Mouse (Mus musculus) liver, embryonic 11.5 days (tissue): ENCODE measurements around the gene Ripor3. TPM values are rescaled to one million over a fixed set of nuclear protein-coding genes. Genes with fewer than 3 reads are reported as not detected.
A peak's percentile ranks its signal among the peaks of the same experiment; 100 is the strongest.
"Not testable (repeated sequence)": the region's sequence is repeated elsewhere in the genome, so short reads cannot be mapped to it uniquely, and the experiment has no call there.

Experiments
- ATAC-seq: fragments of 200-750 bp; cut with Nextera tagmentation; replicated peaks from 2 replicates; pipeline ENCODE4 v1.8.0; 2017; ENCODE audit warnings: moderate number of reproducible peaks, mild to moderate bottlenecking, moderate TSS enrichment, moderate library complexity; ENCODE audit not compliant: low FRiP score
- DNase-seq: peaks from one replicate; pipeline ENCODE4 v3.0.0-alpha.2; 2017; ENCODE audit warnings: low spot score
- H3K27ac ChIP-seq: fragments of 300-500 bp; sonication (generic); 2 replicates; pipeline ENCODE4 v1.5.1; 2014; ENCODE audit warnings: mild to moderate bottlenecking, low read depth, low read length, control low read depth
- H3K27me3 ChIP-seq: fragments of 300-500 bp; sonication (generic); replicated peaks from 2 replicates; pipeline ENCODE4 v1.6.1; 2014; ENCODE audit warnings: low read length, mixed read lengths; ENCODE audit not compliant: control insufficient read depth, insufficient read depth
- H3K36me3 ChIP-seq: fragments of 300-500 bp; sonication (generic); 2 replicates; pipeline ENCODE4 v1.6.1; 2014; ENCODE audit warnings: mild to moderate bottlenecking, low read length, moderate library complexity, mixed read lengths; ENCODE audit not compliant: control insufficient read depth, insufficient read depth
- H3K4me1 ChIP-seq: fragments of 300-500 bp; sonication (generic); replicated peaks from 2 replicates; pipeline ENCODE4 v1.6.1; 2014; ENCODE audit warnings: low read length, mixed read lengths; ENCODE audit not compliant: control insufficient read depth, insufficient read depth
- H3K4me2 ChIP-seq: fragments of 300-500 bp; sonication (generic); 2 replicates; pipeline ENCODE4 v1.6.1; 2014; ENCODE audit warnings: mild to moderate bottlenecking, control low read depth, moderate library complexity
- H3K4me3 ChIP-seq: fragments of 300-500 bp; sonication (generic); 2 replicates; pipeline ENCODE4 v1.5.1; 2014; ENCODE audit warnings: low read depth, low read length, control low read depth
- H3K9ac ChIP-seq: fragments of 300-500 bp; sonication (generic); 2 replicates; pipeline ENCODE4 v1.6.1; 2014; ENCODE audit warnings: low read depth, low read length, control low read depth
- H3K9me3 ChIP-seq: fragments of 300-500 bp; sonication (generic); 2 replicates; pipeline ENCODE4 v1.6.1; 2016; ENCODE audit warnings: low read length, inconsistent platforms, mixed read lengths; ENCODE audit not compliant: control insufficient read depth
- WGBS: fragments of 180-500 bp; shearing (Covaris S2); extraction: QIAGEN DNeasy Blood & Tissue Kit; methylation state at CpG from one replicate; pipeline ENCODE4 v1.1.7; 2014; 5-methylcytosine and 5-hydroxymethylcytosine counted together
- polyA plus RNA-seq: library from polyadenylated mRNA; unstranded; fragments of >200 nt; fragmentation: Nextera tagmentation; extraction: Ambion mirVana; gene quantifications from 2 replicates; pipeline ENCODE4 v1.2.1, GENCODE M21; 2014

Gene Ripor3
- 3.1 and 3.6 TPM in 2 replicates for polyA plus RNA-seq

DNA sequence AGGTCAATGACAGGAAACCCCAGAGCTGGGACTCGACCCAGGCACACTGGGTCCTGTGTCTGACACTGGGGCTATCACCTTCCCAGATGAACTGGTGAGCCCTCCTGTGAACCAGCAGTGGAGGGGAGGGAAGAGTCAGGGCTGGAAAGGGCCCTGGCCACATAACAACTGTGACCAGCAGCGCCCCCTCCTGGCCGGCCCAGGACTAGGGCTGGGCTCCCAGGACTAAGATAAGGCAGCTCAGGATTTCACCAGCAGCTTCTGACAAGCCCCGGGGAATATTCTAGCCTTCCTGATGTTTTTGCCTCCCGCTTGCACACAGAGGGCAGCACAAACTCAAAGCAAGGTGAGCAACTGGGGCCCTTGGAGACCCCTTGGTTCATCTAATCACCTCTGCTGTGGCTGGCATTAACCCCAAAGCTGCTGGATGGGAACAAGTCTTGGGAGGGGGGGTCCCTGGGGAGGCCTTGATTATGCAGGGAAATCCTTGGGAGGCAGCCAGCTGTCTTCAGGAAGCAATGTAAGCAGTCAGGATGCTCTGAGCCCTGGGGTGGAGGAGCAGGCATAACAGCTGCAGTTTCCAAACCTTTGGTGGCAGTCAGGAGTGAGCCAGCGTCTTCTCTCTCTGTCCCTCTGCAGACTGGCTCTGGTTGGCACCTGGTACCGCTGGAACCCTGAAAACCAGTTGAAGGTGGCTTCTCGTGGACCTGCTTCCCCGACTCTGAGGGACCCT is at the start of gene Ripor3:
Gene Ripor3, minus strand, starts transcription at position 683 of the 733 bp plus-strand sequence.
- Histone ChIP-seq H3K27ac (no peak within 1 kb of the TSS), H3K36me3 (no peaks in the 10 kb centered on the region), H3K4me1 (peaks cover 16% of the 10 kb centered on the region), H3K27me3 (no peaks in the 10 kb centered on the region), H3K4me3 (no peak within 1 kb of the TSS), H3K9me3 (no peaks in the 10 kb centered on the region), H3K9ac (no peak within 1 kb of the TSS), H3K4me2 (no peak within 1 kb of the TSS)
- peak; percentile 80 for DNase-seq
- peak; percentile 49 for ATAC-seq
- WGBS: 45% methylated on average over 9 of the region's 9 CpGs

DNA sequence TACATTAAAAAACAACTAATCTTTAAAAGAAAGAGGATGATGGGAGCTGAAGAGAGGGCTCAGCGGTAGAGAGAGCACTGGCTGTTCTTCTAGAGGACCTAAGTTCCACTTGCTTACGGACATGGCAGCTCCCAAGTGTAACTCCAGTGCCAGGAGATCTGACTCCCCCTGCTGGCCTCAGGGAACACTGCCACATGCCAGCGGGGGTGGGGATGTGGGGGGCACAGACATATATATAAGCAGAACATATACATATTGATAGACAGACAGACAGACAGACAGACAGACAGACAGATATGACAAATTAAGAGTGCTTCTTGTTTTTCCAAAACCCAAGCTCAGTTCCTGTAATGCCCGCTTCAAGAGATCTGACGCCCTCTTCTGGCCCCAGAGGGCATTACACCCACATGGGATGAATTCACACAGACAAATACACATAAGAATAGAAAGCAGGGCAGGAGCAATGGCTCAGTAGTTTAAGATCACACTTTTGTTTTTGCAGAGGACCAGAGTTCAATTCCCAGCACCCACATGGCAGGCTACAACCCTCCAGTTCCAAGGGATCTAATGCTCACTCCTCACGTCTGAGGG is 48.9 kb upstream of the Ripor3 start:
- Histone ChIP-seq H3K4me3 (no peak overlapping the region), H3K27me3 (no peaks in the 10 kb centered on the region), H3K4me1 (peaks cover 16% of the 10 kb centered on the region), H3K9ac (no peak overlapping the region), H3K9me3 (peaks cover 2% of the 10 kb centered on the region; the same call in 1 of the 2 replicates), H3K4me2 (no peak overlapping the region), H3K36me3 (no peaks in the 10 kb centered on the region), H3K27ac (no peak overlapping the region)
- DNase-seq: no peak
- ATAC-seq: no peak
- WGBS: 78% methylated on average over 6 of the region's 6 CpGs

GRCm38 (mm10) chr2:168058488-168059199 is 48.2 kb upstream of the Ripor3 start:
- DNase-seq (no peak), ATAC-seq (peak; percentile 44; the same call in 1 of the 2 replicates)
- Histone ChIP-seq H3K9me3 (peaks cover 2% of the 10 kb centered on the region; the same call in 1 of the 2 replicates), H3K4me1 (peaks cover 16% of the 10 kb centered on the region), H3K36me3 (no peaks in the 10 kb centered on the region), H3K9ac (no peak overlapping the region), H3K27me3 (no peaks in the 10 kb centered on the region), H3K27ac (no peak overlapping the region), H3K4me2 (no peak overlapping the region), H3K4me3 (no peak overlapping the region)
- 41% methylated on average over 13 of the region's 13 CpGs for WGBS

- not testable (repeated sequence) for H3K27ac ChIP-seq, H3K4me3 ChIP-seq, H3K9me3 ChIP-seq, DNase-seq, H3K9ac ChIP-seq, ATAC-seq, H3K4me2 ChIP-seq, H3K27me3 ChIP-seq, H3K36me3 ChIP-seq
- WGBS: 50% methylated on average over 2 of the region's 2 CpGs
- H3K4me1 ChIP-seq: peaks cover 16% of the 10 kb centered on the region
Measured at GRCm38 (mm10) chr2:168057876-168058275, 47.5 kb upstream of the Ripor3 start.

DNA sequence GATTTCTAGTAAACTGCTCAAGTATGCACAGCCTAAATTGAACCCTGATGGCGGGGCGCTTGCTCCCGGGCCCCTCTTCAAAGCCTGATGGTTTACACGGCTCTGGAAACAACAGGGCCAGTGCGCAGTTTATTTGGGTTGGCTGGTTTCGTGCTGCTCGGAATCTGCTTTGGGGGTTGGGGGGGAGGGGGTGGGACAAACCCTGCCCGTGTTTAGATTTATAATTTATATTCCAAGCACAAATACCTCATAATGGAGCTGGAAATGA is 46.2 kb upstream of the Ripor3 start:
- 54% methylated on average over 8 of the region's 8 CpGs for WGBS
- H3K4me3 ChIP-seq: no peak overlapping the region
- ATAC-seq: no peak
- H3K36me3 ChIP-seq: no peaks in the 10 kb centered on the region
- DNase-seq: no peak
- H3K27me3 ChIP-seq: peaks cover 2% of the 10 kb centered on the region; the same call in 1 of the 2 replicates
- peaks cover 2% of the 10 kb centered on the region; the same call in 1 of the 2 replicates for H3K9me3 ChIP-seq
- H3K9ac ChIP-seq: no peak overlapping the region
- H3K27ac ChIP-seq: no peak overlapping the region
- H3K4me2 ChIP-seq: no peak overlapping the region
- peaks cover 16% of the 10 kb centered on the region for H3K4me1 ChIP-seq

GRCm38 (mm10) chr2:168055910-168056665 is 45.7 kb upstream of the Ripor3 start:
- no peak for DNase-seq
- no peak overlapping the region for H3K4me2 ChIP-seq
- peaks cover 3% of the 10 kb centered on the region; the same call in 1 of the 2 replicates for H3K27me3 ChIP-seq
- peaks cover 2% of the 10 kb centered on the region; the same call in 1 of the 2 replicates for H3K9me3 ChIP-seq
- H3K36me3 ChIP-seq: no peaks in the 10 kb centered on the region
- no peak overlapping the region for H3K9ac ChIP-seq
- 22% methylated on average over 14 of the region's 14 CpGs for whole genome bisulfite sequencing
- 0 out of 2 replicates have a peak overlapping the region, but pooled peaks have one; percentile 8 for H3K27ac ChIP-seq
- no peak overlapping the region for H3K4me3 ChIP-seq
- H3K4me1 ChIP-seq: peaks cover 18% of the 10 kb centered on the region
- no peak for ATAC-seq

GRCm38 (mm10) chr2:168054142-168054541 is 43.7 kb upstream of the Ripor3 start:
- H3K9me3 ChIP-seq: no peaks in the 10 kb centered on the region
- no peak overlapping the region for H3K27ac ChIP-seq
- H3K9ac ChIP-seq: no peak overlapping the region
- H3K27me3 ChIP-seq: peaks cover 3% of the 10 kb centered on the region; the same call in 1 of the 2 replicates
- H3K4me3 ChIP-seq: no peak overlapping the region
- 82% methylated on average over 11 of the region's 11 CpGs for WGBS
- no peak overlapping the region for H3K4me2 ChIP-seq
- peaks cover 31% of the 10 kb centered on the region for H3K4me1 ChIP-seq
- ATAC-seq (no peak), DNase-seq (no peak)
- H3K36me3 ChIP-seq: no peaks in the 10 kb centered on the region

GRCm38 (mm10) chr2:168052689-168053088 is 42.3 kb upstream of the Ripor3 start:
- peaks cover 3% of the 10 kb centered on the region; the same call in 1 of the 2 replicates for H3K27me3 ChIP-seq
- no peak for DNase-seq
- peaks cover 33% of the 10 kb centered on the region for H3K4me1 ChIP-seq
- H3K4me2 ChIP-seq: no peak overlapping the region
- no peak overlapping the region for H3K9ac ChIP-seq
- WGBS: 16% methylated on average over 2 of the region's 2 CpGs
- H3K36me3 ChIP-seq: no peaks in the 10 kb centered on the region
- ATAC-seq: no peak
- H3K9me3 ChIP-seq: no peaks in the 10 kb centered on the region
- H3K27ac ChIP-seq: no peak overlapping the region
- H3K4me3 ChIP-seq: no peak overlapping the region
